ENCODE assay signal across 28 mouse cellular contexts in genomic region chr19:4226779-4227178, GRCm38 (mm10). TPM values are rescaled to one million over a fixed set of nuclear protein-coding genes. Genes with fewer than 3 reads are reported as not detected.
DNase-seq lines count a peak whose midpoint lies in the region; TF ChIP-seq lines count a peak whose summit lies in the region.
"Had no signal": no experiment of that assay in that cellular context is flagged by ENCODE, and none has a peak within 500 bp of the region (broad histone marks: within the 10 kb centered on the region; RNA-seq: fewer than 3 reads in every experiment).

No protein-coding gene starts in this region.

- no peak for TF ChIP-seq CTCF in spleen, adult 2 months (IDR thresholded peaks at IDR 0.05; ENCODE audit: extremely low read depth, insufficient read depth, insufficient read length, insufficient replicate concordance)
- TF ChIP-seq CTCF in lung, adult 2 months (IDR thresholded peaks at IDR 0.05; ENCODE audit: insufficient read depth, low read length): no peak

- 28% methylated on average over 7 of the region's 7 CpGs for WGBS in spleen, adult 2 months
- WGBS in lung, adult 2 months: 77% methylated on average over 7 of the region's 7 CpGs

- H3K4me1 ChIP-seq in spleen, adult 2 months (ENCODE audit: control insufficient read depth, insufficient read depth, insufficient read length): peaks cover 47% of the 10 kb centered on the region
- H3K4me1 ChIP-seq in lung, adult 2 months (ENCODE audit: control insufficient read depth, insufficient read depth, low read length): peaks cover 10% of the 10 kb centered on the region

- H3K27me3 ChIP-seq in spleen, adult 2 months (ENCODE audit: control insufficient read depth, insufficient read depth, low read length): no peaks in the 10 kb centered on the region
- H3K27me3 ChIP-seq: embryonic facial prominence, embryonic 15.5 days had no signal

- intact Hi-C loops in heart, postnatal 10 days (cut with DNase I): loop anchor here (5.0 kb wide), 1 partner anchor 209 kb away; no protein-coding TSS in a partner anchor
- intact Hi-C loops in left cerebral cortex, postnatal 14 days (cut with DNase I): loop anchor here (5.0 kb wide), 2 partner anchors 54 to 209 kb away; no protein-coding TSS in a partner anchor

- H3K27ac ChIP-seq in spleen, adult 2 months (ENCODE audit: insufficient read depth, low read length): peak overlapping the region; percentile 0; the same call in 1 of the 2 replicates
- H3K27ac ChIP-seq: embryonic facial prominence, embryonic 15.5 days; forebrain, embryonic 10.5 days; gastrocnemius, adult 2 months; heart, embryonic 13.5 days; hindbrain, embryonic 12.5 days had no signal

- DNase-seq in heart, adult 11 months: peak; percentile 88
- DNase-seq in heart, postnatal 10 days: no peak
- DNase-seq in spleen, adult 2 months (ENCODE audit: low read depth in 1 of 2, low spot score in 2 of 2): no peak
- no peak for DNase-seq in spleen, postnatal 4 days (ENCODE audit: low spot score in 2 of 2)
- DNase-seq in B cell, adult 2 months: peak; percentile 55 to 63
- DNase-seq in natural killer cell, adult 2 months (ENCODE audit: low spot score in 2 of 2): peak; percentile 71 to 74
- no peak for DNase-seq in lung, adult 2 months
- no peak for DNase-seq in left cerebral cortex, postnatal 14 days (ENCODE audit: low spot score in 2 of 2)
- DNase-seq: adrenal gland, postnatal 14 days; cerebellum, adult 2 months; cerebellum, postnatal 14 days; embryo, embryonic 11 days; gastrocnemius, adult 2 months; gastrocnemius, postnatal 25 days; heart, postnatal 4 days had no signal

- TF ChIP-seq POLR2A in spleen, adult 2 months (IDR thresholded peaks at IDR 0.05; ENCODE audit: low read depth, low read length): no peak
- no peak for TF ChIP-seq POLR2A in lung, adult 2 months (IDR thresholded peaks at IDR 0.05; ENCODE audit: borderline replicate concordance, extremely low read depth, low read depth, low read length)

- H3K4me3 ChIP-seq in spleen, adult 2 months (ENCODE audit: extremely low read depth, insufficient read depth, insufficient read length): no peak overlapping the region
- H3K4me3 ChIP-seq in lung, adult 2 months (replicated peaks; ENCODE audit: extremely low read depth, low read depth, low read length): no peak overlapping the region
- H3K4me3 ChIP-seq: embryonic facial prominence, embryonic 15.5 days; erythroblast, embryonic 14.5 days; forebrain, embryonic 10.5 days; gastrocnemius, adult 2 months; heart, embryonic 13.5 days; hindbrain, embryonic 12.5 days had no signal

- peaks cover 6% of the 10 kb centered on the region for H3K36me3 ChIP-seq in spleen, adult 2 months (ENCODE audit: control insufficient read depth, insufficient read depth, low read length)
- H3K36me3 ChIP-seq: forebrain, embryonic 10.5 days; heart, embryonic 13.5 days; hindbrain, embryonic 12.5 days had no signal

RNA-seq across cellular contexts. Expression of gene Pold4, which starts 4.9 kb away (rescaled TPM):
- 10 to 100 TPM; 10.7 to 13.5 TPM for total RNA-seq in heart, postnatal 10 days (2021)
- polyA plus RNA-seq in spleen, adult 2 months (2012; rRNA removed): 233 and 309 TPM in 2 replicates
- 110 and 112 TPM in 2 replicates for polyA plus RNA-seq in lung, adult 2 months (2012; rRNA removed)
- 10 to 100 TPM; 16.2 to 16.9 TPM for total RNA-seq in left cerebral cortex, postnatal 14 days (2021)

RNA-seq across cellular contexts. Expression of gene AC109138.7, which starts 12.6 kb away (rescaled TPM):
- not detected for total RNA-seq in heart, postnatal 10 days (2021)
- polyA plus RNA-seq in spleen, adult 2 months (2012; rRNA removed): not detected in 2 replicates
- polyA plus RNA-seq in lung, adult 2 months (2012; rRNA removed): not detected in 2 replicates
- not detected for total RNA-seq in left cerebral cortex, postnatal 14 days (2021)
- total RNA-seq: adrenal gland, adult 18-20 months; adrenal gland, postnatal 14 days; common myeloid progenitor, adult 5-6 weeks; gastrocnemius, adult 2 months; gastrocnemius, postnatal 25 days; granulocyte monocyte progenitor cell, adult 5-6 weeks; heart, postnatal 4 days; MEL had no signal
- polyA plus RNA-seq: activated CD4-positive, CD25-positive, alpha-beta regulatory T cell, adult 4 months; embryonic facial prominence, embryonic 11.5 days; embryonic facial prominence, embryonic 15.5 days; erythroblast, embryonic 14.5 days; forebrain, embryonic 10.5 days; forebrain, embryonic 14.5 days; heart, embryonic 13.5 days; heart, postnatal 0 days; hindbrain, embryonic 12.5 days had no signal

RNA-seq across cellular contexts. Expression of gene Clcf1, which starts 12.7 kb away (rescaled TPM):
- total RNA-seq in heart, postnatal 10 days (2021): 1 to 10 TPM; 1.6 to 2.5 TPM
- polyA plus RNA-seq in spleen, adult 2 months (2012; rRNA removed): 128 and 163 TPM in 2 replicates
- 34.0 and 42.0 TPM in 2 replicates for polyA plus RNA-seq in lung, adult 2 months (2012; rRNA removed)
- 1 to 10 TPM; 1.3 to 1.5 TPM for total RNA-seq in left cerebral cortex, postnatal 14 days (2021)
- polyA plus RNA-seq: erythroblast, embryonic 14.5 days had no signal

RNA-seq across cellular contexts. Expression of gene Rad9a, which starts 25.3 kb away (rescaled TPM):
- 1 to 10 TPM; 6.0 to 8.6 TPM for total RNA-seq in heart, postnatal 10 days (2021)
- 53.1 and 62.9 TPM in 2 replicates for polyA plus RNA-seq in spleen, adult 2 months (2012; rRNA removed)
- polyA plus RNA-seq in lung, adult 2 months (2012; rRNA removed): 32.3 and 36.9 TPM in 2 replicates
- total RNA-seq in left cerebral cortex, postnatal 14 days (2021): 1 to 10 TPM; 6.4 to 9.0 TPM

RNA-seq across cellular contexts. Expression of gene Ppp1ca, which starts 34.9 kb away (rescaled TPM):
- total RNA-seq in heart, postnatal 10 days (2021): 100 to 1,000 TPM; 420 to 454 TPM
- polyA plus RNA-seq in spleen, adult 2 months (2012; rRNA removed): 464 and 481 TPM in 2 replicates
- 373 and 384 TPM in 2 replicates for polyA plus RNA-seq in lung, adult 2 months (2012; rRNA removed)
- total RNA-seq in left cerebral cortex, postnatal 14 days (2021): 100 to 1,000 TPM; 323 to 336 TPM

Comparison
In these comparisons a context has a peak if more than half of its experiments do, and no peak if none do; other contexts are left out.
1. DNase-seq: peak in heart, adult 11 months (single experiment), B cell, adult 2 months (2 of 2) and natural killer cell, adult 2 months (2 of 2); none in heart, postnatal 10 days (0 of 2), spleen, adult 2 months (0 of 2), spleen, postnatal 4 days (0 of 2), lung, adult 2 months (single experiment) and left cerebral cortex, postnatal 14 days (0 of 2).